Mouse (Mus musculus): ENCODE measurements around the gene Fgf6. TPM values are rescaled to one million over a fixed set of nuclear protein-coding genes. Genes with fewer than 3 reads are reported as not detected.

Gene Fgf6
- total RNA-seq, 2 experiments from 2014 or later: not detected

Other genes starting within 250 kb of the Fgf6 start
- 100 to 1,000 TPM; 146 to 148 TPM for gene Ndufa9, start 166.4 kb upstream of the Fgf6 start, total RNA-seq (2021)
- gene Akap3, start 162.5 kb upstream of the Fgf6 start, total RNA-seq (2021): not detected
- gene Dyrk4, start 93.7 kb upstream of the Fgf6 start, total RNA-seq (2021): under 1 TPM; 0.18 to 0.32 TPM
- gene Rad51ap1, start 76.0 kb upstream of the Fgf6 start, total RNA-seq (2021): 1 to 10 TPM; 2.7 to 2.8 TPM
- 10 to 100 TPM; 45.7 to 46.1 TPM for gene D6Wsu163e, start 75.6 kb upstream of the Fgf6 start, total RNA-seq (2021)
- under 1 TPM; 0.25 to 0.48 TPM for gene Fgf23, start 57.3 kb downstream of the Fgf6 start, total RNA-seq (2021)
- gene Tigar, start 94.0 kb downstream of the Fgf6 start, total RNA-seq (2021): 10 to 100 TPM; 27.6 to 31.7 TPM
- 100 to 1,000 TPM; 144 to 150 TPM for gene Ccnd2, start 136.6 kb downstream of the Fgf6 start, total RNA-seq (2021)

Data from layer of hippocampus, postnatal 36 days (tissue).